Mouse (Mus musculus): ENCODE measurements around the gene Parvb.

Parvb gene

GRCm38 (mm10) chr15:84328870-84329269 is 97.0 kb downstream of the Parvb start:
- no peak for DNase-seq

- no peak for DNase-seq
Observed at GRCm38 (mm10) chr15:84329940-84330339, 98.1 kb downstream of the Parvb start.

- DNase-seq: no peak
Observed at GRCm38 (mm10) chr15:84331066-84331612, 99.3 kb downstream of the Parvb start.

GRCm38 (mm10) chr15:84336281-84336817 is 104.5 kb downstream of the Parvb start:
- DNase-seq: no peak

- no peak for DNase-seq
Observed at GRCm38 (mm10) chr15:84337599-84337998, 105.8 kb downstream of the Parvb start.

- DNase-seq: no peak
Observed at GRCm38 (mm10) chr15:84340926-84341325, 109.1 kb downstream of the Parvb start.

- DNase-seq: no peak
Observed at GRCm38 (mm10) chr15:84348769-84349168, 116.9 kb downstream of the Parvb start.

GRCm38 (mm10) chr15:84349915-84350738 is 118.3 kb downstream of the Parvb start:
- no peak for DNase-seq

- DNase-seq: no peak
Observed at GRCm38 (mm10) chr15:84351342-84351741, 119.5 kb downstream of the Parvb start.

- no peak for DNase-seq
Observed at GRCm38 (mm10) chr15:84351915-84352844, 120.3 kb downstream of the Parvb start.

- no peak for DNase-seq
Observed at GRCm38 (mm10) chr15:84355081-84355480, 123.2 kb downstream of the Parvb start.

- no peak for DNase-seq
Observed at GRCm38 (mm10) chr15:84364746-84365145, 132.9 kb downstream of the Parvb start.

Data from cerebellum, adult 9-10 months (tissue).